Mouse (Mus musculus): Measurements from ENCODE around the gene Igfbp5. TPM values are rescaled to one million over a fixed set of nuclear protein-coding genes. Genes with fewer than 3 reads are reported as not detected.

Gene Igfbp5
- polyA plus RNA-seq, 1 experiment = not detected

DNA sequence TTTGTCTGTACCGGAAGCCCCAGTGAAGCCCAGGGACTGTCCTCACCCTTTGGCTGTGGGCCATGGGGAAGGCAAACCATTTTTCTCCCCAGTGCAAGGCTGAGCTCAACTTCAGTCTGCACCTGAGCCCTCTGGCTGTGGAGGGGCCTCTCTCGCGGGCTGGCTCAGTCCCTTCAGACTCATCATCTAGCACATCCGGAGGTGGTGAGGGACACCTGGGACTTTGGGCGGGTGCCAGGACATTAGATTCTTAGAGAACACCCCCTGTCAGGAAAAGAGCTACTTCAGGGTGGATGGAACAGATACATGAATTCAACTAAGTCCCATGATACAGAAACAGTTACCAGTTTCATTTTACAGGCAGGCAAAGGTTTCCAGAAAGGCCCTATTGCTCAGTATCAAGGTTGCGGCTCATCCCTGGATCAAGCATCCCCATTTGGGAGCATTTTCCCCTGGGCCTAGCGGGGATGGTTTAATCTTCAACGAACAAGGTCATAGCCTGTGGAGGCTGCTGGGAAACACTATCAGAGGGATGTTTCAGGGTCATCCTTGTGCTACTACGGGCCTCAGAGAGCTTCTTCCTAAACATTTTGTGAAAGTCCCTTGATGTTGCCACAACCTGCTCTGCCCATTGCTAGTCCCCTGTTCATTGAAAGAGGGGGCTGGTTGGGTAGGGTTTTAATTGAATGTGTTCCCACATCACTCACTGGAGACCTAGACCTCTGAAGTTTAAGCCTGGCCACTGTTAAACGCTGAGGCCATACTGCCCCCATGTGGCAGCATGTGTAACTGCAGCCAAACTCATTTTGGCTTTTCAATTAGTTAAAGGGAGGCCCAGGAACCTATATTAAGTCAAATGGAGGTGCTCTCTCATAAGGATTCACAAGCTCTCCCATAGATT, 20.1 kb downstream of the Igfbp5 start:
- Histone ChIP-seq H3K27me3 (ENCODE audit: control insufficient read depth) (no peaks in the 10 kb centered on the region), H3K4me3 (replicated peaks) (no peak overlapping the region), H3K9me3 (ENCODE audit: control insufficient read depth, low read length) (no peaks in the 10 kb centered on the region), H3K36me3 (ENCODE audit: control insufficient read depth) (no peaks in the 10 kb centered on the region), H3K4me1 (ENCODE audit: control insufficient read depth) (no peaks in the 10 kb centered on the region)
- TF ChIP-seq GATA1 (IDR thresholded peaks at IDR 0.05; ENCODE audit: low read length) (no peak), TAL1 (IDR thresholded peaks at IDR 0.05; ENCODE audit: low read length) (no peak)

DNA sequence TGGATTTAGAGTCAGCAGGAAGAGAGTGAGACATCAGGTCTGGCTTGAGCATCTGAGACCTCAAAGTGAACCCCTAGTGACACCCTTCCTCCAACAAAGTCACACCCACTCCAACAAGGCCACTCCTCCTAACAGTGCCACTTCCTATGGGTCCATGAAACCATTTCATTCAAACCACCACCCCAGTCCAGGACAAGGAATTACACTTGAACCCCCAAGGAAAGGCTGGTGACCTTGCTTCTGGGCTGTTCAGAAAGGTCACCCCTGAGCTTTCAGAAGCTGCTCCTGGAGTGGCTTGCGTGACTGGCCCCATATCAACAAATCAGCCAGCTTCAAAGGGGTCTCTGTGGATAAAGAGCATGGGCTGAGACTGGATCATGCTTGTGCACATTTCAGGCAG, 20.9 kb downstream of the Igfbp5 start:
- TF ChIP-seq TAL1 (IDR thresholded peaks at IDR 0.05; ENCODE audit: low read length) (no peak), GATA1 (IDR thresholded peaks at IDR 0.05; ENCODE audit: low read length) (no peak)
- Histone ChIP-seq H3K36me3 (ENCODE audit: control insufficient read depth) (no peaks in the 10 kb centered on the region), H3K4me1 (ENCODE audit: control insufficient read depth) (no peaks in the 10 kb centered on the region), H3K4me3 (replicated peaks) (no peak overlapping the region), H3K27me3 (ENCODE audit: control insufficient read depth) (no peaks in the 10 kb centered on the region), H3K9me3 (ENCODE audit: control insufficient read depth, low read length) (no peaks in the 10 kb centered on the region)

DNA sequence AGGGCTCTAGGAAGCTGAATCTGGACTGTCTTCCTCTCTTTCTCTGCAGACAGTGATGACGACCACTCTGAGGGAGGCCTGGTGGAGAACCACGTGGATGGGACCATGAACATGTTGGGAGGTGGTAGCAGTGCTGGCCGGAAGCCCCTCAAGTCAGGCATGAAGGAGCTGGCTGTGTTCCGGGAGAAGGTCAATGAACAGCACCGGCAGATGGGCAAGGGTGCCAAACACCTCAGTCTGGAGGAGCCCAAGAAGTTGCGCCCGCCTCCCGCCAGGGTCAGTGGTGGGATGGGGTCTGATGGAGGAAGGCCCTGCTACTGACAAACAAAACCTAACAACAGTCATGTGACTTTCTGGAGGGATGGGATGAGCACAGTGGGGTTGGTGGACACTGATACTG, 25.6 kb downstream of the Igfbp5 start:
- H3K4me1 ChIP-seq (ENCODE audit: control insufficient read depth) = no peaks in the 10 kb centered on the region
- H3K27me3 ChIP-seq (ENCODE audit: control insufficient read depth) = no peaks in the 10 kb centered on the region
- H3K9me3 ChIP-seq (ENCODE audit: control insufficient read depth, low read length) = no peaks in the 10 kb centered on the region
- TF ChIP-seq TAL1 (IDR thresholded peaks at IDR 0.05; ENCODE audit: low read length) (no peak), GATA1 (IDR thresholded peaks at IDR 0.05; ENCODE audit: low read length) (no peak)
- H3K4me3 ChIP-seq (replicated peaks) = no peak overlapping the region
- no peaks in the 10 kb centered on the region for H3K36me3 ChIP-seq (ENCODE audit: control insufficient read depth)

DNA sequence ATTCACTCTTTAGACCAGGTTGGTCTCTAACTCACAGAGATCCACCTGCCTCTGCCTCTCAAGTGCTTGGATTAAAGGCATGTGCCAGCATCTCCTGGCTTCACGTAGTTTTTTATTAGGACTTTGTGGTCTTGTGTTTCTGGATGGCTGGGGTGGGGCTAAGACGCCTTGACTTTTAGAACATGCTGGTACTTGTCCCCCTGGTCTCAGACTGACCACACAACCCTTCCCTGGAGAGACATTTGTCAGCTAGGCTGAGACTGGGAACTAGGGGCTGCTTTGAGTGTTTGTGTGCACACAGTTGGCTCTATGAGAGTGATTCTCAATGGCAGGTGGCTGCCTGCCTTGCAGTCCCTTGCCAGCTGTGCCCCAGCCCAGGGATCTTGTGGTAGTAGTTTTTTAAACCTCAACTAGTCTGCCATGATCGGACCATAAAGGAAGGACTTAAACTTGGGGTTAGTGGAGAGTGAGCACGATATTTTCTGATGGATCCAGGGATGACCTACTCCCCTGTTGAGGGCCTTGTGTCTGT, 26.8 kb downstream of the Igfbp5 start:
- TF ChIP-seq TAL1 (IDR thresholded peaks at IDR 0.05; ENCODE audit: low read length) = no peak
- Histone ChIP-seq H3K9me3 (ENCODE audit: control insufficient read depth, low read length) (no peaks in the 10 kb centered on the region), H3K4me3 (replicated peaks) (no peak overlapping the region), H3K4me1 (ENCODE audit: control insufficient read depth) (no peaks in the 10 kb centered on the region), H3K36me3 (ENCODE audit: control insufficient read depth) (no peaks in the 10 kb centered on the region), H3K27me3 (ENCODE audit: control insufficient read depth) (no peaks in the 10 kb centered on the region)

DNA sequence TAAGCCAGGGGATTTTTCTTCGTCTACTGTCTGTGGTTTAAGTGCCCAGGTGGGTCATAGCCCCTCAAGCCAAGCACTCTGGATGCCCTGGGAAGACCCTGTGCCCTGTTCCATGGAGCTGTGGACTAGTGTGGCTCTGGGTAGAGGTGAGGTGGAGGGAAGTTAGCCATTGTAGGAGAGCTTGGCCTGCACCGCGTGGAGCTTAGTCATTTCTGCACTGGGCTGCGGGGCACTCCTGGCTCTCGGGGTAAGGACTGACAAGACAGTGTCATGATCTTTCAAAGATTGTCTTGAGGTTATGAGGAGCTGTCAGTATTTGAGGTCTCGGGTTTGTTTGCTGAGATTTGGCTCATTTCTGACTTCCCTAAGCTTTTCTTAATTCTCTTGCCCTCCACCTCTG, 30.0 kb downstream of the Igfbp5 start:
- Histone ChIP-seq H3K4me3 (replicated peaks) (no peak overlapping the region), H3K36me3 (ENCODE audit: control insufficient read depth) (no peaks in the 10 kb centered on the region), H3K27me3 (ENCODE audit: control insufficient read depth) (no peaks in the 10 kb centered on the region), H3K4me1 (ENCODE audit: control insufficient read depth) (no peaks in the 10 kb centered on the region), H3K9me3 (ENCODE audit: control insufficient read depth, low read length) (no peaks in the 10 kb centered on the region)
- TF ChIP-seq GATA1 (IDR thresholded peaks at IDR 0.05; ENCODE audit: low read length) = no peak
- TF ChIP-seq TAL1 (IDR thresholded peaks at IDR 0.05; ENCODE audit: low read length) = no peak

DNA sequence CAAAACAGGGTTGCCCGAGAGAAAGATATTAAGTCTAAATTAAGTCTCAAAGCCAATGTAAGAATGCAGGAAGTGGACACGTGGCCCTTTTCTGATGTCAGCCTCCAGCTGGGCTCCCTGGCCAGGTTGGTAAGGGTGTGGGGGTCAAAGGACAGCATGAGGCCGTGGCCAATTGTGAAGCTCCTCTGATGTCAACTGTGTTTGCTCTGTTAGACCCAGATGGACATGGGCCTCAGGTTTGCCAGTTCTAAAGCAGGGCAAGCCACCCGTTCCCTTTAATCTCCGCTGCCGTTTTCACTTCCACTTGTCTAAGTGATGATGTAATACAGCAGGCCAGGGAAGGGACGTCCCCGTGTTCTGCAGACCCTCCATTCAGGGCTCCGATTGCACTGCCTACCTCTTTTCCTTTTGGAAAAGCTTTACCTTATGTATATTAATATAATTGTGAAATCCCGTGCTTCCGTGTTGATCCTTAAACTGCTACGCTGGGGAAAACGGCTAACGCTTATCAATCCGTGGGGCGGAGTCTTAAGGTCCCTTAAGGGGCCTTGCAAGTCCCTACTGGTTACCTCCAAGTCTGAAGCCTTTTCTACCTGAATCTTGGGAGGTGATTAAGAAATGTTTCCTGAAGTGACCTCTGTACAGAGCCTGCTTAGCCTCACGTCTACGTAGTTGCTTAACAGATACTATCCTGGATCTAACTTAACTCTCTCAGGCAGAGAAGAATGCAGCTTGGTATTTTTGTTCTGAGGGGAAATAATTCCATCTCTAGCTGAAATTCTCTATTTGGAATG, 31.8 kb downstream of the Igfbp5 start:
- Histone ChIP-seq H3K9me3 (ENCODE audit: control insufficient read depth, low read length) (no peaks in the 10 kb centered on the region), H3K4me1 (ENCODE audit: control insufficient read depth) (no peaks in the 10 kb centered on the region), H3K36me3 (ENCODE audit: control insufficient read depth) (no peaks in the 10 kb centered on the region), H3K4me3 (replicated peaks) (no peak overlapping the region), H3K27me3 (ENCODE audit: control insufficient read depth) (no peaks in the 10 kb centered on the region)
- TF ChIP-seq GATA1 (IDR thresholded peaks at IDR 0.05; ENCODE audit: low read length) (no peak), TAL1 (IDR thresholded peaks at IDR 0.05; ENCODE audit: low read length) (no peak)

DNA sequence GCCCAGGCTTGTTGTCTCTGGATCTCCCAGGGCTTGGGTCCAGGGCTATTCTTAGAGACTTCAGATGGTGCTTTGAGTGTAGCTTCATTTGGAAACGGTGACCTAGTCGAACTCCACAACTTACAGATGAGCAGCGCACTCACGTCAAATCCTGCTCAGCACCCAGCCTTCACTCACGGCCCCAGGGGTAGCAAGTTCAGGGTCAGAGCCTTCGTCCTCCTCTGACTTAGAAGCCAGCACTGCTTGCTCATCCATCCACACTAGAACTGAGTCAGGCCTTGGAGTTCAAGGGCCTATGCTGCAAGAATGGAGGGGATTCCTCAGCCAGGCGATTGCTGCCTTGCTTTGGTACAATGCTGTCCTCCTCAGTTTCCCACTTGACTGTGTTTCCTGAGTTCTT, 34.9 kb downstream of the Igfbp5 start:
- Histone ChIP-seq H3K27me3 (ENCODE audit: control insufficient read depth) (no peaks in the 10 kb centered on the region), H3K36me3 (ENCODE audit: control insufficient read depth) (no peaks in the 10 kb centered on the region), H3K9me3 (ENCODE audit: control insufficient read depth, low read length) (no peaks in the 10 kb centered on the region), H3K4me3 (replicated peaks) (no peak overlapping the region), H3K4me1 (ENCODE audit: control insufficient read depth) (no peaks in the 10 kb centered on the region)
- TF ChIP-seq TAL1 (IDR thresholded peaks at IDR 0.05; ENCODE audit: low read length) (no peak), GATA1 (IDR thresholded peaks at IDR 0.05; ENCODE audit: low read length) (no peak)

DNA sequence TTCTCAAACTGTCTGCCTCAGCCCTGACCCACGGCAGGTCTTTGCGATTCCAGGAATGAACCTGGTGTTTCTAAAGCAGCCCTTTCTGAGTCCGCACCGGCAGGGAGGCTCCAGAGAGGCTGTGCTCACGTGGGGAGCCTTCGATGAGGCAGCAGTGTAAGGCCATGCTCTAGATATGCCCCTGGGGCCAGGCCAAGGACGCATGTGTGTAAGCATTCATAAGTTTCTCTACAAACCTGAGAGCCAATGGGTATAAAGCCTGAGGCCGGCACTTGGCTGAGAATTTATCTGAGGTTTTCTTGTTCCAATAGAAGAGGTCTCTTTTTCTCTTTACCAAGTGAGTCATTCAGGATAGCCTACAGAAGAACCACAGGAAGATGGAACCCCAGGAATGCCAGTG, 35.3 kb downstream of the Igfbp5 start:
- Histone ChIP-seq H3K9me3 (ENCODE audit: control insufficient read depth, low read length) (no peaks in the 10 kb centered on the region), H3K4me3 (replicated peaks) (no peak overlapping the region), H3K4me1 (ENCODE audit: control insufficient read depth) (no peaks in the 10 kb centered on the region), H3K36me3 (ENCODE audit: control insufficient read depth) (no peaks in the 10 kb centered on the region), H3K27me3 (ENCODE audit: control insufficient read depth) (no peaks in the 10 kb centered on the region)
- TF ChIP-seq TAL1 (IDR thresholded peaks at IDR 0.05; ENCODE audit: low read length) = no peak

DNA sequence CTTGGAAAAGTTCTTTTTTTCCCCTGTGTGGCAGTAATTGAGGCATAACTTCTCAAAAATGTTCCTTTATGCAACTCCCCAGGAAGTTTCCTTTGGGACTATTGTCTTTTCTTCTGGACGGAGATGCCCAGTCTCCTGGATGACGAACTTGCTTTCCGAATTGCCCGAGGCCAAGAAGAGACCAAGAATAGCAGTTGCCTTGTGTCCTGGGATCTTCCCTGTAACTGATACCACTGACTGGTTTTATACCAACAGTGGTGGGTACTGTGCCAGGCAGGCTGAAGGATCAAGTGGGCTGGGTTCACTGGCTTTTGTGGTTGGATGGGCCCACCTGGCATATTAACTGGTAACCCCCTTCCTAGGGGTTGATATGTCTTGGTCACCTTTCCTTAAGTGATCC, 41.1 kb downstream of the Igfbp5 start:
- Histone ChIP-seq H3K27me3 (ENCODE audit: control insufficient read depth) (no peaks in the 10 kb centered on the region), H3K4me3 (replicated peaks) (no peak overlapping the region), H3K9me3 (ENCODE audit: control insufficient read depth, low read length) (no peaks in the 10 kb centered on the region), H3K4me1 (ENCODE audit: control insufficient read depth) (no peaks in the 10 kb centered on the region), H3K36me3 (ENCODE audit: control insufficient read depth) (no peaks in the 10 kb centered on the region)
- no peak for TF ChIP-seq GATA1 (IDR thresholded peaks at IDR 0.05; ENCODE audit: low read length)
- no peak for TF ChIP-seq TAL1 (IDR thresholded peaks at IDR 0.05; ENCODE audit: low read length)
